Mouse (Mus musculus) ES-Bruce4 (cell line): Measurements from ENCODE around the gene Tmem192.

Source experiments
- CTCF ChIP-seq: IDR thresholded peaks from one replicate; pipeline ENCODE4 v1.8.1; 2011; ENCODE audit warnings: low read depth, low read length
- EP300 ChIP-seq: IDR thresholded peaks from 2 replicates; pipeline ENCODE4 v1.6.1; 2011; ENCODE audit warnings: low read depth, low read length; ENCODE audit not compliant: insufficient read depth
- POLR2A ChIP-seq: IDR thresholded peaks from one replicate; pipeline ENCODE4 v1.8.1; 2011; ENCODE audit warnings: low read length; ENCODE audit not compliant: insufficient read depth

GRCm38 (mm10) chr8:64901527-64902156 is 45.3 kb upstream of the Tmem192 start:
- TF ChIP-seq CTCF = no peak
- no peak for TF ChIP-seq POLR2A
- TF ChIP-seq EP300 = no peak
